Mouse (Mus musculus): Measurements from ENCODE around the gene Nlgn1.

DNA sequence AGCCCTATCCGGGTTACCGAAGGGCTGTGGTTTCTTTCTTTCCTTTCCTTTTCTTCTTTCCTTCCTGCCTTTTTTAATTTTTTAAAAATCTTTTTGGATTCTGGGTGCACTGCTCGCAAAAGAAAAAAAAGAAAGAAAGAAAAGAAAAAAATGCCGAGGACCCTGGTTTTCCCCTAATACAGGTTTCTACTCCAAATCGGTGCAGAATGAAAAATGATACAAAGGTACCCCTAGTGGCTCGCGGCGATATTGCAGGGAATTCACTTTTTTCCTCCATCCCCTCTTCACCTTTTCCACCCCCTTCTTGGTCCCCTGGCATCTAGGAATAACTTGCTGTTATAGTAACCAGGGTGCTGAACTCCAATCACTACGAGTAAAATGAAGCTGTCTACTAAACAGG is 178.5 kb downstream of the Nlgn1 start:
- TF ChIP-seq CTCF (IDR thresholded peaks at IDR 0.05), result peak; percentile 72
- TF ChIP-seq EP300 (IDR thresholded peaks at IDR 0.05), result no peak

Measured in lung, postnatal 0 days (tissue).